Mouse (Mus musculus): ENCODE results near the gene Gm20931. TPM values are rescaled to one million over a fixed set of nuclear protein-coding genes. Genes with fewer than 3 reads are reported as not detected.
"Not testable (repeated sequence)": the region's sequence is repeated elsewhere in the genome, so short reads cannot be mapped to it uniquely, and the experiment has no call there.

The Gm20931 gene
- not detected in 2 replicates for polyA plus RNA-seq (2012; rRNA removed)

- DNase-seq (ENCODE audit: extremely low spot score in 1 of 2, low spot score in 1 of 2): not testable (repeated sequence)
Observed at GRCm38 (mm10) chrY:55213420-55213819, at the start of gene Gm20931. Gene Gm20931 (plus strand): TSS chrY:55213720.
